ENCODE assay signal across 21 mouse cellular contexts in the genomic region with DNA sequence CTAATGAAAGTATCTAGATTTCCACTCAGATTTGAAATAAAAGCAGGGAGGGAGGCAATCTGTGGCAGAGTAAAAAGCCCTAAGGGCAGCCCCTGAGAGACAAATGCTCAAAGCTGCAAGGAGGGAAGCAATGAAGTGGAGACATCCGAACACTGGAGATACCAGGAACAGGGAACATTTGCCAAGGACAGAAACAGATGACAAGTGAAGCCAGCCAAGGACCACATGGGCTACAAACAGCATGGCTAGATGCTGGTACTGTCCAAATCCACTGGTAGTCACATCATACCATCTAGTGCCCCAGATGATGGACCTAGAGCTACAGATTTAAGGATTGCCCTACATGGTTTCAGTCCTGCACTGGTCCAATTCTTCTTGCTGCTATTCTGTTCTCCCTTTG.
DNase-seq lines count a peak whose midpoint lies in the region; ATAC-seq and TF ChIP-seq lines count a peak whose summit lies in the region.
"Had no signal": no experiment of that assay in that cellular context is flagged by ENCODE, and none has a peak within 500 bp of the region (broad histone marks: within the 10 kb centered on the region; RNA-seq: fewer than 3 reads in every experiment).

No protein-coding gene starts in this region.

- no peak overlapping the region for H3K4me2 ChIP-seq in forebrain, postnatal 0 days (ENCODE audit: low read depth)
- H3K4me2 ChIP-seq in liver, embryonic 11.5 days, result no peak overlapping the region
- H3K4me2 ChIP-seq: embryonic facial prominence, embryonic 12.5 days; forebrain, embryonic 15.5 days; heart, embryonic 11.5 days; heart, embryonic 15.5 days; hindbrain, embryonic 13.5 days; intestine, embryonic 15.5 days had no signal

- TF ChIP-seq EP300 in heart, adult 2 months (IDR thresholded peaks at IDR 0.05; ENCODE audit: insufficient read depth, low read depth, low read length), result no peak

- H3K79me2 ChIP-seq in heart, adult 2 months (replicated peaks; ENCODE audit: control insufficient read depth, insufficient read depth, low read length), result no peaks in the 10 kb centered on the region

- no peak overlapping the region for H3K27ac ChIP-seq in heart, embryonic 10.5 days
- H3K27ac ChIP-seq in heart, adult 2 months, result no peak overlapping the region
- no peak overlapping the region for H3K27ac ChIP-seq in forebrain, postnatal 0 days (ENCODE audit: low read depth, low read length)
- H3K27ac ChIP-seq in liver, embryonic 11.5 days (ENCODE audit: low read depth, low read length), result no peak overlapping the region
- H3K27ac ChIP-seq: embryonic facial prominence, embryonic 12.5 days; forebrain, embryonic 15.5 days; heart, embryonic 15.5 days; hindbrain, embryonic 13.5 days; hindbrain, postnatal 0 days; intestine, embryonic 15.5 days had no signal

- H3K9ac ChIP-seq in heart, adult 2 months (ENCODE audit: low read depth, low read length), result no peak overlapping the region
- H3K9ac ChIP-seq in forebrain, postnatal 0 days, result no peak overlapping the region
- no peak overlapping the region for H3K9ac ChIP-seq in liver, embryonic 11.5 days (ENCODE audit: low read depth, low read length)
- H3K9ac ChIP-seq: embryonic facial prominence, embryonic 12.5 days; forebrain, embryonic 15.5 days; heart, embryonic 15.5 days; hindbrain, embryonic 13.5 days; intestine, embryonic 15.5 days had no signal

- ATAC-seq in cerebellum, adult (ENCODE audit: insufficient number of reproducible peaks, low FRiP score, low TSS enrichment), result peak; percentile 64; the same call in 1 of the 2 replicates
- no peak for ATAC-seq in forebrain, postnatal 0 days
- ATAC-seq in liver, embryonic 11.5 days (replicated peaks; ENCODE audit: low FRiP score), result no peak
- ATAC-seq: CD4-positive, CD25-positive, alpha-beta regulatory T cell, adult 4 months; forebrain, embryonic 15.5 days; hindbrain, postnatal 0 days; intestine, embryonic 15.5 days had no signal

- intact Hi-C loops in heart, adult 2 months (cut with DNase I), result no loop called here

- DNase-seq in cerebellum, adult 11 months, result no peak
- peak; percentile 50 for DNase-seq in heart, embryonic 10.5 days (ENCODE audit: low spot score)
- no peak for DNase-seq in heart, adult 2 months
- DNase-seq in cerebellum, adult 9-11 months, result peak; percentile 47
- no peak for DNase-seq in forebrain, postnatal 0 days
- DNase-seq in liver, embryonic 11.5 days (ENCODE audit: low spot score), result no peak
- DNase-seq: adrenal gland, postnatal 10 days; B cell, adult 2 months; gastrocnemius, postnatal 14 days; heart, postnatal 14 days; kidney, adult 2 months had no signal

- no peaks in the 10 kb centered on the region for H3K36me3 ChIP-seq in heart, embryonic 10.5 days
- H3K36me3 ChIP-seq in heart, adult 2 months (ENCODE audit: control insufficient read depth, insufficient read depth, low read length), result no peaks in the 10 kb centered on the region
- H3K36me3 ChIP-seq in forebrain, postnatal 0 days (ENCODE audit: insufficient read depth), result no peaks in the 10 kb centered on the region
- H3K36me3 ChIP-seq in liver, embryonic 11.5 days (ENCODE audit: control insufficient read depth, insufficient read depth, low read length), result no peaks in the 10 kb centered on the region
- H3K36me3 ChIP-seq: embryonic facial prominence, embryonic 12.5 days; forebrain, embryonic 15.5 days; G1E; heart, embryonic 15.5 days; hindbrain, embryonic 13.5 days; intestine, embryonic 15.5 days had no signal

- 77% methylated on average over 1 of the region's 1 CpGs for WGBS in heart, embryonic 10.5 days
- WGBS in heart, adult 2 months, result 70% methylated on average over 1 of the region's 1 CpGs
- WGBS in forebrain, postnatal 0 days, result 88% methylated on average over 1 of the region's 1 CpGs
- 78% methylated on average over 1 of the region's 1 CpGs for WGBS in liver, embryonic 11.5 days

- no peaks in the 10 kb centered on the region for H3K27me3 ChIP-seq in heart, embryonic 10.5 days (ENCODE audit: insufficient read depth, poor library complexity, severe bottlenecking)
- H3K27me3 ChIP-seq in heart, adult 2 months (ENCODE audit: control insufficient read depth, insufficient read depth, low read length), result no peaks in the 10 kb centered on the region
- H3K27me3 ChIP-seq in forebrain, postnatal 0 days (ENCODE audit: insufficient read depth, low read length), result no peaks in the 10 kb centered on the region
- H3K27me3 ChIP-seq in liver, embryonic 11.5 days (replicated peaks; ENCODE audit: control insufficient read depth, insufficient read depth, low read length), result no peaks in the 10 kb centered on the region
- H3K27me3 ChIP-seq: embryonic facial prominence, embryonic 12.5 days; forebrain, embryonic 15.5 days; heart, embryonic 15.5 days; hindbrain, embryonic 13.5 days; intestine, embryonic 15.5 days had no signal

- H3K4me1 ChIP-seq in heart, embryonic 10.5 days, result no peaks in the 10 kb centered on the region
- no peaks in the 10 kb centered on the region for H3K4me1 ChIP-seq in heart, adult 2 months (ENCODE audit: control insufficient read depth, insufficient read depth, low read length)
- H3K4me1 ChIP-seq in forebrain, postnatal 0 days (ENCODE audit: insufficient read depth), result no peaks in the 10 kb centered on the region
- H3K4me1 ChIP-seq in liver, embryonic 11.5 days (replicated peaks; ENCODE audit: control insufficient read depth, insufficient read depth, low read length), result no peaks in the 10 kb centered on the region
- H3K4me1 ChIP-seq: embryonic facial prominence, embryonic 12.5 days; forebrain, embryonic 15.5 days; heart, embryonic 15.5 days; hindbrain, embryonic 13.5 days; intestine, embryonic 15.5 days had no signal

- H3K4me3 ChIP-seq in heart, embryonic 10.5 days, result no peak overlapping the region
- H3K4me3 ChIP-seq in heart, adult 2 months, result no peak overlapping the region
- H3K4me3 ChIP-seq in forebrain, postnatal 0 days (ENCODE audit: low read depth, low read length), result no peak overlapping the region
- no peak overlapping the region for H3K4me3 ChIP-seq in liver, embryonic 11.5 days (ENCODE audit: low read depth, low read length)
- H3K4me3 ChIP-seq: embryonic facial prominence, embryonic 12.5 days; forebrain, embryonic 15.5 days; heart, embryonic 15.5 days; hindbrain, embryonic 13.5 days; intestine, embryonic 15.5 days had no signal

- TF ChIP-seq POLR2A in heart, adult 2 months (IDR thresholded peaks at IDR 0.05; ENCODE audit: insufficient read depth, low read depth, low read length), result no peak

- no peaks in the 10 kb centered on the region for H3K9me3 ChIP-seq in heart, embryonic 10.5 days
- H3K9me3 ChIP-seq in forebrain, postnatal 0 days (ENCODE audit: low read length), result no peaks in the 10 kb centered on the region
- no peaks in the 10 kb centered on the region for H3K9me3 ChIP-seq in liver, embryonic 11.5 days (ENCODE audit: control insufficient read depth, low read length)
- H3K9me3 ChIP-seq: embryonic facial prominence, embryonic 12.5 days; forebrain, embryonic 15.5 days; heart, embryonic 15.5 days; hindbrain, embryonic 13.5 days; intestine, embryonic 15.5 days had no signal

- TF ChIP-seq CTCF in heart, adult 2 months (IDR thresholded peaks at IDR 0.05), result no peak
- TF ChIP-seq CTCF in forebrain, postnatal 0 days (IDR thresholded peaks at IDR 0.05; ENCODE audit: low read depth), result no peak

Comparison
In these comparisons a context has a peak if more than half of its experiments do, and no peak if none do; other contexts are left out.
1. DNase-seq: peak in heart, embryonic 10.5 days (single experiment) and cerebellum, adult 9-11 months (single experiment); none in cerebellum, adult 11 months (single experiment), heart, adult 2 months (0 of 2), forebrain, postnatal 0 days (single experiment) and liver, embryonic 11.5 days (single experiment).